Mouse (Mus musculus) activated CD4-positive, CD25-positive, alpha-beta regulatory T cell (primary cell): ENCODE measurements around the gene Gm21750. TPM values are rescaled to one million over a fixed set of nuclear protein-coding genes. Genes with fewer than 3 reads are reported as not detected.

Experiments used
- polyA plus RNA-seq, 2 experiments: library from polyadenylated mRNA; unstranded; fragments of 100-300 nt; shearing (Covaris generic); gene quantifications; one replicate each; pipeline ENCODE4 v1.2.1; 2017

Gm21750 gene
- polyA plus RNA-seq: not detected

DNA sequence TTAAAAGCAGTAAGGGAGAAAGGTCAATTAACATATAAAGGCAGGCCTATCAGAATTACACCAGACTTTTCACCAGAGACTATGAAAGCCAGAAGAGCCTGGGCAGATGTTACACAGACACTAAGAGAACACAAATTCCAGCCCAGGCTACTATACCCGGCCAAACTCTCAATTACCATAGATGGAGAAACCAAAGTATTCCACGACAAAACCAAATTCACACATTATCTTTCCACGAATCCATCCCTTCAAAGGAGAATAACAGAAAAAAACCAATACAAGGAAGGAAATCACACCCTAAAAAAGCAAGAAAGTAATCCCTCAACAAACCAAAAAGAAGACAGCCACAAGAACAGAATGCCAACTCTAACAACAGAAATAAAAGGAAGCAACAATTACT is at the start of gene Gm21750:
Gene Gm21750, plus strand, starts transcription at position 301 of the 400 bp plus-strand sequence.

Other genes starting within 250 kb of the Gm21750 start
- gene Med4, start 151.2 kb upstream of the Gm21750 start, polyA plus RNA-seq: 10 to 100 TPM; 51.0 to 76.7 TPM
- 10 to 100 TPM; 71.9 to 80.8 TPM for gene Sucla2, start 135.9 kb upstream of the Gm21750 start, polyA plus RNA-seq
- gene Nudt15, start 113.0 kb upstream of the Gm21750 start, polyA plus RNA-seq: 1 to 10 TPM; 3.9 to 4.5 TPM